Mouse (Mus musculus): Measurements from ENCODE around the gene Rai2.

GRCm38 (mm10) chrX:161730026-161730425 lies 13.2 kb downstream of the Rai2 start:
- no peak for TF ChIP-seq CTCF (IDR thresholded peaks at IDR 0.05; ENCODE audit: low read depth, low read length)
- TF ChIP-seq POLR2A (IDR thresholded peaks at IDR 0.05; ENCODE audit: borderline replicate concordance, low read depth, low read length) = no peak

Measured in bone marrow macrophage, adult 2 months (primary cell).